Mouse (Mus musculus): ENCODE data around the gene Atxn7l1.
A peak's percentile ranks its signal among the peaks of the same experiment; 100 is the strongest.

The Atxn7l1 gene

GRCm38 (mm10) chr12:33365133-33365532 is 217.6 kb downstream of the Atxn7l1 start:
- DNase-seq (ENCODE audit: low read depth): no peak

- DNase-seq (ENCODE audit: low read depth): peak; percentile 70
Observed at GRCm38 (mm10) chr12:33369555-33369954, 222.1 kb downstream of the Atxn7l1 start.

GRCm38 (mm10) chr12:33379624-33380445 is 232.3 kb downstream of the Atxn7l1 start:
- DNase-seq (ENCODE audit: low read depth): peak; percentile 81

- DNase-seq (ENCODE audit: low read depth): no peak
Observed at GRCm38 (mm10) chr12:33388842-33389241, 241.3 kb downstream of the Atxn7l1 start.

- DNase-seq (ENCODE audit: low read depth): no peak
Observed at GRCm38 (mm10) chr12:33390844-33391560, 243.5 kb downstream of the Atxn7l1 start.

- no peak for DNase-seq (ENCODE audit: low read depth)
Observed at GRCm38 (mm10) chr12:33394804-33395623, 247.5 kb downstream of the Atxn7l1 start, which contains the start of gene Efcab10. Efcab10 (plus strand) TSS chr12:33394854.

- DNase-seq (ENCODE audit: low read depth): no peak
Observed at GRCm38 (mm10) chr12:33403265-33403693, 255.8 kb downstream of the Atxn7l1 start.

- no peak for DNase-seq (ENCODE audit: low read depth)
Observed at GRCm38 (mm10) chr12:33404996-33405395, 257.5 kb downstream of the Atxn7l1 start.

- no peak for DNase-seq (ENCODE audit: low read depth)
Observed at GRCm38 (mm10) chr12:33405398-33406026, 258.0 kb downstream of the Atxn7l1 start.

- no peak for DNase-seq (ENCODE audit: low read depth)
Observed at GRCm38 (mm10) chr12:33411580-33412151, 264.2 kb downstream of the Atxn7l1 start.

All from fibroblast of lung, adult 2 months (primary cell).